24 mouse cellular contexts compared by ENCODE assay signal in the genomic region with DNA sequence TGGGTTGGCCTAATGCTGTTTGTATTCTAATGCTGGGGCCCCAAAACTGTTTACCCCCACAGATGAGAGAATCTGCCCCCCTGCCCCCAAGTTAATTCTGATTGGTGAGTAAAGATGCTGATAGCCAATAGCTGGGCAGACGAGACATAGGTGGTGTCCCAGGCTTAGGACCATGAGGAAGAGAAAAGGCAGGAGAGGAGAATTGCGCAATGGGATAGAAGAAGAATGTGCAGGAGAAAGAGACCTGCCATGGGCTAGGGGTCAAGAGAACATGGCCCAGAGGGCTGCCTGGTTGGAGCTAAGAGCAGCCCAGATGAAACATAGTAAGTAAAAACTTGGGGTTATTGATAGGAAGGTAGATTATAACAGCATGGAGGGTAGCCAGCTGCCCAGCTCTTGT. TPM values are rescaled to one million over a fixed set of nuclear protein-coding genes. Genes with fewer than 3 reads are reported as not detected.
DNase-seq lines count a peak whose midpoint lies in the region; ATAC-seq and TF ChIP-seq lines count a peak whose summit lies in the region.
"Had no signal": no experiment of that assay in that cellular context is flagged by ENCODE, and none has a peak within 500 bp of the region (broad histone marks: within the 10 kb centered on the region; RNA-seq: fewer than 3 reads in every experiment).

No protein-coding gene starts in this region.

- 84% methylated on average over 2 of the region's 2 CpGs for WGBS in forebrain, embryonic 11.5 days
- 93% methylated on average over 2 of the region's 2 CpGs for WGBS in forebrain, embryonic 15.5 days
- WGBS in lung, postnatal 0 days = 75% methylated on average over 2 of the region's 2 CpGs
- 95% methylated on average over 2 of the region's 2 CpGs for WGBS in kidney, embryonic 16.5 days

- H3K36me3 ChIP-seq in forebrain, embryonic 11.5 days (ENCODE audit: control insufficient read depth, insufficient read depth, low read length) = no peaks in the 10 kb centered on the region
- no peaks in the 10 kb centered on the region for H3K36me3 ChIP-seq in forebrain, embryonic 15.5 days
- no peaks in the 10 kb centered on the region for H3K36me3 ChIP-seq in lung, postnatal 0 days (ENCODE audit: insufficient read depth, low read length)
- no peaks in the 10 kb centered on the region for H3K36me3 ChIP-seq in C2C12 (ENCODE audit: control insufficient read depth, insufficient read depth)
- no peaks in the 10 kb centered on the region for H3K36me3 ChIP-seq in kidney, embryonic 16.5 days (ENCODE audit: insufficient read depth, low read length)
- H3K36me3 ChIP-seq: embryonic facial prominence, embryonic 13.5 days; embryonic facial prominence, embryonic 15.5 days; forebrain, embryonic 10.5 days had no signal

- no peaks in the 10 kb centered on the region for H3K79me2 ChIP-seq in C2C12 (ENCODE audit: control insufficient read depth, insufficient read depth)

- peak; percentile 2 for DNase-seq in forebrain, embryonic 11.5 days (ENCODE audit: low spot score)
- peak; percentile 6 for DNase-seq in lung, postnatal 0 days (ENCODE audit: low spot score)
- no peak for DNase-seq in lung, adult 18-20 months
- DNase-seq in yolk sac, embryonic 10.5 days (ENCODE audit: low spot score) = peak; percentile 33
- DNase-seq: adrenal gland, adult 2 months; adrenal gland, postnatal 10 days; adrenal gland, postnatal 25 days; B cell, adult 2 months; cerebellum, adult 11 months; cerebellum, adult 18-20 months; cerebellum, adult 8-10 months; cerebellum, adult 9-11 months; cerebellum, postnatal 14 days; cerebellum, postnatal 36 days; embryo, embryonic 11 days had no signal

- H3K4me2 ChIP-seq in forebrain, embryonic 11.5 days (ENCODE audit: low read depth, low read length, severe bottlenecking) = no peak overlapping the region
- H3K4me2 ChIP-seq in forebrain, embryonic 15.5 days (replicated peaks) = no peak overlapping the region
- H3K4me2 ChIP-seq in lung, postnatal 0 days (replicated peaks; ENCODE audit: low read depth, low read length) = no peak overlapping the region
- no peak overlapping the region for H3K4me2 ChIP-seq in kidney, embryonic 16.5 days (replicated peaks; ENCODE audit: low read depth, low read length)
- H3K4me2 ChIP-seq: embryonic facial prominence, embryonic 13.5 days; embryonic facial prominence, embryonic 15.5 days; forebrain, embryonic 13.5 days had no signal

- TF ChIP-seq EP300 in lung, postnatal 0 days (IDR thresholded peaks at IDR 0.05) = no peak

- no peak overlapping the region for H3K9ac ChIP-seq in forebrain, embryonic 11.5 days (ENCODE audit: low read length)
- H3K9ac ChIP-seq in forebrain, embryonic 15.5 days (replicated peaks) = no peak overlapping the region
- no peak overlapping the region for H3K9ac ChIP-seq in lung, postnatal 0 days (replicated peaks; ENCODE audit: low read depth)
- H3K9ac ChIP-seq in kidney, embryonic 16.5 days (replicated peaks; ENCODE audit: low read length) = no peak overlapping the region
- H3K9ac ChIP-seq: embryonic facial prominence, embryonic 13.5 days; embryonic facial prominence, embryonic 15.5 days; forebrain, embryonic 13.5 days had no signal

- H3K4me1 ChIP-seq in forebrain, embryonic 11.5 days (replicated peaks; ENCODE audit: control insufficient read depth, insufficient read depth, low read length) = no peaks in the 10 kb centered on the region
- no peaks in the 10 kb centered on the region for H3K4me1 ChIP-seq in forebrain, embryonic 15.5 days
- no peaks in the 10 kb centered on the region for H3K4me1 ChIP-seq in lung, postnatal 0 days (ENCODE audit: insufficient read depth, low read depth, low read length)
- H3K4me1 ChIP-seq in kidney, embryonic 16.5 days (ENCODE audit: insufficient read depth, low read length) = peaks cover 17% of the 10 kb centered on the region
- H3K4me1 ChIP-seq: forebrain, embryonic 13.5 days had no signal

- no peak overlapping the region for H3K4me3 ChIP-seq in forebrain, embryonic 11.5 days (ENCODE audit: low read depth, low read length)
- no peak overlapping the region for H3K4me3 ChIP-seq in forebrain, embryonic 15.5 days
- H3K4me3 ChIP-seq in lung, postnatal 0 days (ENCODE audit: low read depth, low read length) = no peak overlapping the region
- H3K4me3 ChIP-seq in C2C12 (ENCODE audit: insufficient read depth, poor library complexity, severe bottlenecking) = no peak overlapping the region
- H3K4me3 ChIP-seq in kidney, embryonic 16.5 days (ENCODE audit: low read length) = no peak overlapping the region
- H3K4me3 ChIP-seq: embryonic facial prominence, embryonic 13.5 days; embryonic facial prominence, embryonic 15.5 days; erythroblast, embryonic 14.5 days; forebrain, embryonic 10.5 days; forebrain, embryonic 13.5 days had no signal

- ATAC-seq in forebrain, embryonic 11.5 days (replicated peaks; ENCODE audit: low FRiP score) = no peak
- no peak for ATAC-seq in forebrain, embryonic 15.5 days (replicated peaks)
- no peak for ATAC-seq in lung, postnatal 0 days
- ATAC-seq in kidney, embryonic 16.5 days (ENCODE audit: low FRiP score, low TSS enrichment) = no peak
- ATAC-seq: forebrain, embryonic 13.5 days; forebrain, embryonic 16.5 days had no signal

- H3K9me3 ChIP-seq in forebrain, embryonic 11.5 days (ENCODE audit: control insufficient read depth, low read length) = no peaks in the 10 kb centered on the region
- no peaks in the 10 kb centered on the region for H3K9me3 ChIP-seq in forebrain, embryonic 15.5 days
- H3K9me3 ChIP-seq in lung, postnatal 0 days (ENCODE audit: low read length) = no peaks in the 10 kb centered on the region
- no peaks in the 10 kb centered on the region for H3K9me3 ChIP-seq in kidney, embryonic 16.5 days (ENCODE audit: low read length)
- H3K9me3 ChIP-seq: embryonic facial prominence, embryonic 13.5 days; embryonic facial prominence, embryonic 15.5 days; forebrain, embryonic 10.5 days; forebrain, embryonic 13.5 days had no signal

- no peak for TF ChIP-seq CTCF in lung, postnatal 0 days (IDR thresholded peaks at IDR 0.05)
- TF ChIP-seq CTCF in C2C12 (IDR thresholded peaks at IDR 0.05; ENCODE audit: control insufficient read depth, insufficient read depth, insufficient read length) = no peak

- H3ac ChIP-seq in C2C12 (ENCODE audit: control insufficient read depth, insufficient read length, low read depth) = no peak overlapping the region

- H3K27me3 ChIP-seq in forebrain, embryonic 11.5 days (ENCODE audit: control insufficient read depth, insufficient read depth, low read length) = no peaks in the 10 kb centered on the region
- no peaks in the 10 kb centered on the region for H3K27me3 ChIP-seq in forebrain, embryonic 15.5 days
- H3K27me3 ChIP-seq in lung, postnatal 0 days (replicated peaks; ENCODE audit: insufficient read depth, low read length) = no peaks in the 10 kb centered on the region
- peaks cover 16% of the 10 kb centered on the region for H3K27me3 ChIP-seq in C2C12 (ENCODE audit: control insufficient read depth, insufficient read depth, insufficient read length)
- no peaks in the 10 kb centered on the region for H3K27me3 ChIP-seq in kidney, embryonic 16.5 days (ENCODE audit: insufficient read depth, low read length)
- H3K27me3 ChIP-seq: embryonic facial prominence, embryonic 13.5 days; embryonic facial prominence, embryonic 15.5 days; forebrain, embryonic 13.5 days had no signal

- H3K27ac ChIP-seq in forebrain, embryonic 11.5 days (ENCODE audit: low read depth, low read length) = no peak overlapping the region
- no peak overlapping the region for H3K27ac ChIP-seq in forebrain, embryonic 15.5 days (replicated peaks)
- H3K27ac ChIP-seq in lung, postnatal 0 days (ENCODE audit: low read length) = no peak overlapping the region
- H3K27ac ChIP-seq in kidney, embryonic 16.5 days (ENCODE audit: low read length) = no peak overlapping the region
- H3K27ac ChIP-seq: embryonic facial prominence, embryonic 13.5 days; embryonic facial prominence, embryonic 15.5 days; forebrain, embryonic 10.5 days; forebrain, embryonic 13.5 days had no signal

- H3K79me3 ChIP-seq in C2C12 (ENCODE audit: low read depth) = no peaks in the 10 kb centered on the region

TF ChIP-seq in C2C12, 6 proteins besides CTCF, POLR2A, EP300 and RAD21:
- TF ChIP-seq CEBPB (IDR thresholded peaks at IDR 0.05; ENCODE audit: low read depth) = peak; percentile 87
- no peak for TF ChIP-seq USF1 (IDR thresholded peaks at IDR 0.05; ENCODE audit: low read depth)

RNA-seq across cellular contexts. Expression of a gene that starts 23.9 kb away (rescaled TPM):
- 44.5 and 47.8 TPM in 2 replicates for polyA plus RNA-seq in forebrain, embryonic 11.5 days (2014; fragmentation: Nextera tagmentation; extraction: Ambion mirVana)
- 60.8 and 66.2 TPM in 2 replicates for polyA plus RNA-seq in forebrain, embryonic 15.5 days (2015; fragmentation: Nextera tagmentation; extraction: Ambion mirVana)
- polyA plus RNA-seq in lung, postnatal 0 days (2015; fragmentation: Nextera tagmentation; extraction: Ambion mirVana) = 30.3 and 36.7 TPM in 2 replicates
- polyA plus RNA-seq in C2C12 (2012; fragmentation: generic; extraction: Trizol) = 7.6 TPM
- polyA plus RNA-seq in kidney, embryonic 16.5 days (2015; fragmentation: Nextera tagmentation; extraction: Ambion mirVana) = 56.0 and 61.3 TPM in 2 replicates

RNA-seq across cellular contexts. Expression of a gene that starts 29.7 kb away (rescaled TPM):
- polyA plus RNA-seq in forebrain, embryonic 11.5 days (2014; fragmentation: Nextera tagmentation; extraction: Ambion mirVana) = 0.17 and 0.33 TPM in 2 replicates
- 0.08 and 0.09 TPM in 2 replicates for polyA plus RNA-seq in forebrain, embryonic 15.5 days (2015; fragmentation: Nextera tagmentation; extraction: Ambion mirVana)
- 2.6 TPM in 2 replicates for polyA plus RNA-seq in lung, postnatal 0 days (2015; fragmentation: Nextera tagmentation; extraction: Ambion mirVana)
- polyA plus RNA-seq in C2C12 (2012; fragmentation: generic; extraction: Trizol) = 3.0 TPM
- polyA plus RNA-seq in kidney, embryonic 16.5 days (2015; fragmentation: Nextera tagmentation; extraction: Ambion mirVana) = 9.6 and 10.5 TPM in 2 replicates
- polyA plus RNA-seq: erythroblast, embryonic 14.5 days; forebrain, embryonic 13.5 days; forebrain, embryonic 16.5 days had no signal

Comparison
In these comparisons a context has a peak if more than half of its experiments do, and no peak if none do; other contexts are left out.
1. DNase-seq: peak in forebrain, embryonic 11.5 days (single experiment), lung, postnatal 0 days (single experiment) and yolk sac, embryonic 10.5 days (single experiment); none in lung, adult 18-20 months (0 of 2).